Mouse (Mus musculus) heart, postnatal 0 days (tissue): Measurements from ENCODE around the gene Foxl1. TPM values are rescaled to one million over a fixed set of nuclear protein-coding genes. Genes with fewer than 3 reads are reported as not detected.

Source experiments
- ATAC-seq: fragments of 200-750 bp; cut with Nextera tagmentation; 2 replicates; pipeline ENCODE4 v1.8.0; 2017; ENCODE audit warnings: low read depth, moderate number of reproducible peaks, moderate library complexity; ENCODE audit not compliant: insufficient read depth
- DNase-seq: peaks from one replicate; pipeline ENCODE4 v3.0.0-alpha.2; 2016; ENCODE audit warnings: low spot score
- H3K27ac ChIP-seq: fragments of 300-500 bp; sonication (generic); 2 replicates; pipeline ENCODE4 v1.5.1; 2014; ENCODE audit warnings: low read depth, mild to moderate bottlenecking
- H3K27me3 ChIP-seq: fragments of 300-500 bp; sonication (generic); 2 replicates; pipeline ENCODE4 v1.6.1; 2014; ENCODE audit warnings: low read length, mixed read lengths; ENCODE audit not compliant: control insufficient read depth, insufficient read depth
- H3K36me3 ChIP-seq: fragments of 300-500 bp; sonication (generic); replicated peaks from 2 replicates; pipeline ENCODE4 v1.6.1; 2014; ENCODE audit warnings: low read length, mixed read lengths; ENCODE audit not compliant: control insufficient read depth, insufficient read depth
- H3K4me1 ChIP-seq: fragments of 300-500 bp; sonication (generic); 2 replicates; pipeline ENCODE4 v1.6.1; 2014; ENCODE audit warnings: antibody characterized with exemption; ENCODE audit not compliant: control insufficient read depth, insufficient read depth
- H3K4me2 ChIP-seq: fragments of 300-500 bp; sonication (generic); 2 replicates; pipeline ENCODE4 v1.6.1; 2014; ENCODE audit warnings: low read depth, mild to moderate bottlenecking, low read length, moderate library complexity
- H3K4me3 ChIP-seq: fragments of 300-500 bp; sonication (generic); 2 replicates; pipeline ENCODE4 v1.5.1; 2014; ENCODE audit warnings: low read depth, low read length
- H3K9ac ChIP-seq: fragments of 300-500 bp; sonication (generic); replicated peaks from 2 replicates; pipeline ENCODE4 v1.6.1; 2014; ENCODE audit warnings: low read depth, low read length, mixed read lengths
- H3K9me3 ChIP-seq: fragments of 300-500 bp; sonication (generic); replicated peaks from 2 replicates; pipeline ENCODE4 v1.6.1; 2016; ENCODE audit warnings: low read length; ENCODE audit not compliant: control insufficient read depth
- CTCF ChIP-seq: IDR thresholded peaks from 2 replicates; pipeline ENCODE4 v1.5.1; 2016; ENCODE audit warnings: antibody characterized with exemption, control low read depth, low read depth
- EP300 ChIP-seq: IDR thresholded peaks from 2 replicates; pipeline ENCODE4 v1.6.1; 2016; ENCODE audit warnings: antibody characterized with exemption, low read depth
- WGBS: fragments of 180-500 bp; shearing (Covaris S2); extraction: QIAGEN DNeasy Blood & Tissue Kit; methylation state at CpG from one replicate; pipeline ENCODE4 v1.1.7; 2014; 5-methylcytosine and 5-hydroxymethylcytosine counted together
- polyA plus RNA-seq: library from polyadenylated mRNA; unstranded; fragments of >200 nt; fragmentation: Nextera tagmentation; extraction: Ambion mirVana; gene quantifications from 2 replicates; pipeline ENCODE4 v1.2.1, GENCODE M21; 2015
- total RNA-seq: library from RNA; depleted of rRNA; stranded (reverse); fragments of >200 nt; gene quantifications from 2 replicates; pipeline ENCODE4 v1.2.3, GENCODE M21; 2014; ENCODE audit warnings: low replicate concordance

Foxl1 gene
- total and polyA plus RNA-seq, 2 experiments from 2014 or later, result 0.16 to 1.9 TPM

GRCm38 (mm10) chr8:121104049-121104818, 23.5 kb upstream of the Foxl1 start:
- no peak overlapping the region for H3K9ac ChIP-seq
- H3K4me3 ChIP-seq, result no peak overlapping the region
- DNase-seq (peak; percentile 83), ATAC-seq (peak; percentile 79)
- H3K4me1 ChIP-seq, result peaks cover 5% of the 10 kb centered on the region; the same call in 1 of the 2 replicates
- H3K36me3 ChIP-seq, result peaks cover 50% of the 10 kb centered on the region
- peak; percentile 96 for TF ChIP-seq CTCF
- no peak for TF ChIP-seq EP300
- no peaks in the 10 kb centered on the region for H3K9me3 ChIP-seq
- H3K27me3 ChIP-seq, result no peaks in the 10 kb centered on the region
- WGBS, result 42% methylated on average over 17 of the region's 17 CpGs
- H3K27ac ChIP-seq, result no peak overlapping the region
- H3K4me2 ChIP-seq, result no peak overlapping the region

- WGBS, result 1% methylated on average over 75 of the region's 75 CpGs
- Histone ChIP-seq H3K27ac (peak within 1 kb of the TSS; percentile 87), H3K9me3 (no peaks in the 10 kb centered on the region), H3K4me1 (peaks cover 5% of the 10 kb centered on the region; the same call in 1 of the 2 replicates), H3K9ac (peak within 1 kb of the TSS; percentile 93), H3K27me3 (0 out of 2 replicates have a peak, but pooled peaks cover 8% of the 10 kb centered on the region), H3K4me2 (peak within 1 kb of the TSS; percentile 96), H3K4me3 (peak within 1 kb of the TSS; percentile 98), H3K36me3 (peaks cover 13% of the 10 kb centered on the region; the same call in 1 of the 2 replicates)
- DNase-seq (peak; percentile 95), ATAC-seq (peak; percentile 89)
- TF ChIP-seq CTCF (no peak), EP300 (no peak)
Measured at GRCm38 (mm10) chr8:121107668-121108656, 19.8 kb upstream of the Foxl1 start, which contains the start of gene Mthfsd. TSS of gene Mthfsd (minus strand) at chr8:121108392.

- H3K4me1 ChIP-seq, result peaks cover 5% of the 10 kb centered on the region; the same call in 1 of the 2 replicates
- peak overlapping the region; percentile 96 for H3K4me2 ChIP-seq
- ATAC-seq (no peak), DNase-seq (no peak)
- peak overlapping the region; percentile 98 for H3K4me3 ChIP-seq
- 15% methylated on average over 5 of the region's 5 CpGs for WGBS
- TF ChIP-seq EP300 (no peak), CTCF (no peak)
- H3K27ac ChIP-seq, result peak overlapping the region; percentile 87
- H3K9ac ChIP-seq, result peak overlapping the region; percentile 93; the same call in 1 of the 2 replicates
- peaks cover 11% of the 10 kb centered on the region for H3K27me3 ChIP-seq
- H3K9me3 ChIP-seq, result no peaks in the 10 kb centered on the region
- H3K36me3 ChIP-seq, result 0 out of 2 replicates have a peak, but pooled peaks cover 11% of the 10 kb centered on the region
Measured at GRCm38 (mm10) chr8:121108657-121109056, 19.1 kb upstream of the Foxl1 start.

- Histone ChIP-seq H3K36me3 (no peaks in the 10 kb centered on the region), H3K4me3 (no peak overlapping the region), H3K27ac (no peak overlapping the region), H3K27me3 (peaks cover 37% of the 10 kb centered on the region), H3K9me3 (no peaks in the 10 kb centered on the region), H3K4me1 (peaks cover 5% of the 10 kb centered on the region; the same call in 1 of the 2 replicates), H3K4me2 (no peak overlapping the region), H3K9ac (no peak overlapping the region)
- no peak for DNase-seq
- WGBS, result 42% methylated on average over 7 of the region's 7 CpGs
- TF ChIP-seq CTCF, result no peak
- ATAC-seq, result no peak
Measured at GRCm38 (mm10) chr8:121111145-121111907, 16.4 kb upstream of the Foxl1 start.

GRCm38 (mm10) chr8:121113261-121113660, 14.5 kb upstream of the Foxl1 start:
- no peak overlapping the region for H3K27ac ChIP-seq
- no peak overlapping the region for H3K4me3 ChIP-seq
- H3K27me3 ChIP-seq, result peaks cover 57% of the 10 kb centered on the region
- TF ChIP-seq EP300 (no peak), CTCF (peak; percentile 100)
- no peaks in the 10 kb centered on the region for H3K4me1 ChIP-seq
- no peaks in the 10 kb centered on the region for H3K36me3 ChIP-seq
- ATAC-seq (peak; percentile 28), DNase-seq (peak; percentile 91)
- under 1% methylated on average over 21 of the region's 21 CpGs for WGBS
- H3K9ac ChIP-seq, result no peak overlapping the region
- no peaks in the 10 kb centered on the region for H3K9me3 ChIP-seq
- H3K4me2 ChIP-seq, result no peak overlapping the region
